Mouse (Mus musculus): ENCODE results near the gene Mbnl1. TPM values are rescaled to one million over a fixed set of nuclear protein-coding genes. Genes with fewer than 3 reads are reported as not detected.

Mbnl1 gene
- polyA plus RNA-seq, 1 experiment from 2014 or later: 83.6 TPM

- H3K9ac ChIP-seq (replicated peaks; ENCODE audit: low read length): no peak overlapping the region
- H3K4me2 ChIP-seq (replicated peaks; ENCODE audit: low read depth, low read length): no peak overlapping the region
- H3K27me3 ChIP-seq (ENCODE audit: insufficient read depth, low read length): no peaks in the 10 kb centered on the region
- H3K27ac ChIP-seq (ENCODE audit: low read length): no peak overlapping the region
- 88% methylated on average over 2 of the region's 2 CpGs for WGBS
- H3K4me1 ChIP-seq (ENCODE audit: insufficient read depth, low read length): no peaks in the 10 kb centered on the region
- H3K4me3 ChIP-seq (ENCODE audit: low read length): no peak overlapping the region
- H3K9me3 ChIP-seq (ENCODE audit: low read length): no peaks in the 10 kb centered on the region
- no peak for ATAC-seq (ENCODE audit: low FRiP score, low TSS enrichment)
- no peaks in the 10 kb centered on the region for H3K36me3 ChIP-seq (ENCODE audit: insufficient read depth, low read length)
Observed at GRCm38 (mm10) chr3:60472011-60472680, 484 bp upstream of the Mbnl1 start.

GRCm38 (mm10) chr3:60473861-60474653, 1.4 kb downstream of the Mbnl1 start:
- ATAC-seq (ENCODE audit: low FRiP score, low TSS enrichment): no peak
- Histone ChIP-seq H3K9me3 (ENCODE audit: low read length) (no peaks in the 10 kb centered on the region), H3K27me3 (ENCODE audit: insufficient read depth, low read length) (no peaks in the 10 kb centered on the region), H3K27ac (ENCODE audit: low read length) (no peak overlapping the region), H3K36me3 (ENCODE audit: insufficient read depth, low read length) (no peaks in the 10 kb centered on the region), H3K4me3 (ENCODE audit: low read length) (no peak overlapping the region), H3K4me1 (ENCODE audit: insufficient read depth, low read length) (no peaks in the 10 kb centered on the region), H3K4me2 (replicated peaks; ENCODE audit: low read depth, low read length) (no peak overlapping the region), H3K9ac (replicated peaks; ENCODE audit: low read length) (no peak overlapping the region)
- WGBS: 89% methylated on average over 11 of the region's 11 CpGs

- no peaks in the 10 kb centered on the region for H3K4me1 ChIP-seq (ENCODE audit: insufficient read depth, low read length)
- H3K9me3 ChIP-seq (ENCODE audit: low read length): no peaks in the 10 kb centered on the region
- H3K27ac ChIP-seq (ENCODE audit: low read length): no peak overlapping the region
- ATAC-seq (ENCODE audit: low FRiP score, low TSS enrichment): no peak
- no peak overlapping the region for H3K9ac ChIP-seq (replicated peaks; ENCODE audit: low read length)
- H3K4me2 ChIP-seq (replicated peaks; ENCODE audit: low read depth, low read length): no peak overlapping the region
- no peaks in the 10 kb centered on the region for H3K27me3 ChIP-seq (ENCODE audit: insufficient read depth, low read length)
- no peak overlapping the region for H3K4me3 ChIP-seq (ENCODE audit: low read length)
- WGBS: 78% methylated on average over 3 of the region's 3 CpGs
- no peaks in the 10 kb centered on the region for H3K36me3 ChIP-seq (ENCODE audit: insufficient read depth, low read length)
Observed at GRCm38 (mm10) chr3:60474654-60474972, 2.0 kb downstream of the Mbnl1 start.

- Histone ChIP-seq H3K9me3 (ENCODE audit: low read length) (no peaks in the 10 kb centered on the region), H3K27ac (ENCODE audit: low read length) (no peak overlapping the region), H3K9ac (replicated peaks; ENCODE audit: low read length) (no peak overlapping the region), H3K4me1 (ENCODE audit: insufficient read depth, low read length) (no peaks in the 10 kb centered on the region), H3K27me3 (ENCODE audit: insufficient read depth, low read length) (no peaks in the 10 kb centered on the region), H3K4me3 (ENCODE audit: low read length) (no peak overlapping the region), H3K36me3 (ENCODE audit: insufficient read depth, low read length) (no peaks in the 10 kb centered on the region), H3K4me2 (replicated peaks; ENCODE audit: low read depth, low read length) (no peak overlapping the region)
- 88% methylated on average over 2 of the region's 2 CpGs for WGBS
- ATAC-seq (ENCODE audit: low FRiP score, low TSS enrichment): no peak
Observed at GRCm38 (mm10) chr3:60475055-60475454, 2.4 kb downstream of the Mbnl1 start.

GRCm38 (mm10) chr3:60476751-60477255, 4.2 kb downstream of the Mbnl1 start:
- WGBS: 94% methylated on average over 6 of the region's 6 CpGs

GRCm38 (mm10) chr3:60478433-60478832, 5.8 kb downstream of the Mbnl1 start:
- H3K36me3 ChIP-seq (ENCODE audit: insufficient read depth, low read length): no peaks in the 10 kb centered on the region
- H3K4me2 ChIP-seq (replicated peaks; ENCODE audit: low read depth, low read length): no peak overlapping the region
- no peak overlapping the region for H3K27ac ChIP-seq (ENCODE audit: low read length)
- H3K4me1 ChIP-seq (ENCODE audit: insufficient read depth, low read length): no peaks in the 10 kb centered on the region
- no peaks in the 10 kb centered on the region for H3K27me3 ChIP-seq (ENCODE audit: insufficient read depth, low read length)
- H3K9me3 ChIP-seq (ENCODE audit: low read length): no peaks in the 10 kb centered on the region
- no peak overlapping the region for H3K9ac ChIP-seq (replicated peaks; ENCODE audit: low read length)
- no peak for ATAC-seq (ENCODE audit: low FRiP score, low TSS enrichment)
- WGBS: 32% methylated on average over 2 of the region's 2 CpGs
- no peak overlapping the region for H3K4me3 ChIP-seq (ENCODE audit: low read length)

More at GRCm38 (mm10) chr3:60476751-60477255, 4.2 kb downstream of the Mbnl1 start:
- Histone ChIP-seq H3K9me3 (ENCODE audit: low read length) (no peaks in the 10 kb centered on the region), H3K4me2 (replicated peaks; ENCODE audit: low read depth, low read length) (no peak overlapping the region), H3K4me3 (ENCODE audit: low read length) (no peak overlapping the region), H3K27me3 (ENCODE audit: insufficient read depth, low read length) (no peaks in the 10 kb centered on the region), H3K36me3 (ENCODE audit: insufficient read depth, low read length) (no peaks in the 10 kb centered on the region), H3K9ac (replicated peaks; ENCODE audit: low read length) (no peak overlapping the region), H3K4me1 (ENCODE audit: insufficient read depth, low read length) (no peaks in the 10 kb centered on the region), H3K27ac (ENCODE audit: low read length) (no peak overlapping the region)
- ATAC-seq (ENCODE audit: low FRiP score, low TSS enrichment): no peak

GRCm38 (mm10) chr3:60480716-60481115, 8.1 kb downstream of the Mbnl1 start:
- no peak overlapping the region for H3K4me2 ChIP-seq (replicated peaks; ENCODE audit: low read depth, low read length)
- H3K4me3 ChIP-seq (ENCODE audit: low read length): no peak overlapping the region
- no peaks in the 10 kb centered on the region for H3K27me3 ChIP-seq (ENCODE audit: insufficient read depth, low read length)
- WGBS: 95% methylated on average over 2 of the region's 2 CpGs
- no peaks in the 10 kb centered on the region for H3K4me1 ChIP-seq (ENCODE audit: insufficient read depth, low read length)
- no peak overlapping the region for H3K9ac ChIP-seq (replicated peaks; ENCODE audit: low read length)
- H3K9me3 ChIP-seq (ENCODE audit: low read length): no peaks in the 10 kb centered on the region
- H3K36me3 ChIP-seq (ENCODE audit: insufficient read depth, low read length): no peaks in the 10 kb centered on the region
- ATAC-seq (ENCODE audit: low FRiP score, low TSS enrichment): no peak
- H3K27ac ChIP-seq (ENCODE audit: low read length): no peak overlapping the region

GRCm38 (mm10) chr3:60481740-60482399, 9.2 kb downstream of the Mbnl1 start:
- Histone ChIP-seq H3K9me3 (ENCODE audit: low read length) (no peaks in the 10 kb centered on the region), H3K4me1 (ENCODE audit: insufficient read depth, low read length) (no peaks in the 10 kb centered on the region), H3K27ac (ENCODE audit: low read length) (no peak overlapping the region), H3K4me2 (replicated peaks; ENCODE audit: low read depth, low read length) (no peak overlapping the region), H3K27me3 (ENCODE audit: insufficient read depth, low read length) (no peaks in the 10 kb centered on the region), H3K4me3 (ENCODE audit: low read length) (no peak overlapping the region), H3K36me3 (ENCODE audit: insufficient read depth, low read length) (no peaks in the 10 kb centered on the region), H3K9ac (replicated peaks; ENCODE audit: low read length) (no peak overlapping the region)
- ATAC-seq (ENCODE audit: low FRiP score, low TSS enrichment): no peak
- 97% methylated on average over 2 of the region's 2 CpGs for WGBS

GRCm38 (mm10) chr3:60483305-60483704, 10.7 kb downstream of the Mbnl1 start:
- Histone ChIP-seq H3K9ac (replicated peaks; ENCODE audit: low read length) (no peak overlapping the region), H3K4me3 (ENCODE audit: low read length) (no peak overlapping the region), H3K27me3 (ENCODE audit: insufficient read depth, low read length) (no peaks in the 10 kb centered on the region), H3K4me2 (replicated peaks; ENCODE audit: low read depth, low read length) (no peak overlapping the region), H3K9me3 (ENCODE audit: low read length) (no peaks in the 10 kb centered on the region), H3K36me3 (ENCODE audit: insufficient read depth, low read length) (no peaks in the 10 kb centered on the region), H3K4me1 (ENCODE audit: insufficient read depth, low read length) (no peaks in the 10 kb centered on the region), H3K27ac (ENCODE audit: low read length) (no peak overlapping the region)
- ATAC-seq (ENCODE audit: low FRiP score, low TSS enrichment): no peak

Measured in kidney, embryonic 16.5 days (tissue).